Mouse (Mus musculus) hindbrain, postnatal 0 days (tissue): ENCODE measurements around the gene Irf8. TPM values are rescaled to one million over a fixed set of nuclear protein-coding genes. Genes with fewer than 3 reads are reported as not detected.
"Not testable (repeated sequence)": the region's sequence is repeated elsewhere in the genome, so short reads cannot be mapped to it uniquely, and the experiment has no call there.

ENCODE experiments used
- ATAC-seq: fragments of 200-750 bp; cut with Nextera tagmentation; 2 replicates; pipeline ENCODE4 v1.8.0; 2017; ENCODE audit warnings: mild to moderate bottlenecking, moderate TSS enrichment, moderate library complexity
- DNase-seq: peaks from one replicate; pipeline ENCODE4 v3.0.0-alpha.2; 2015; ENCODE audit warnings: low spot score
- H3K27ac ChIP-seq: fragments of 300-500 bp; sonication (generic); 2 replicates; pipeline ENCODE4 v1.5.1; 2014; ENCODE audit warnings: mild to moderate bottlenecking
- H3K27me3 ChIP-seq: fragments of 300-500 bp; sonication (generic); 2 replicates; pipeline ENCODE4 v1.6.1; 2014; ENCODE audit warnings: low read length, mixed read lengths; ENCODE audit not compliant: insufficient read depth
- H3K36me3 ChIP-seq: fragments of 300-500 bp; sonication (generic); 2 replicates; pipeline ENCODE4 v1.6.1; 2014; ENCODE audit warnings: low read length, mixed read lengths; ENCODE audit not compliant: insufficient read depth
- H3K4me1 ChIP-seq: fragments of 300-500 bp; sonication (generic); 2 replicates; pipeline ENCODE4 v1.6.1; 2014; ENCODE audit warnings: antibody characterized with exemption, low read length, mixed read lengths; ENCODE audit not compliant: insufficient read depth
- H3K4me2 ChIP-seq: fragments of 300-500 bp; sonication (generic); 2 replicates; pipeline ENCODE4 v1.6.1; 2014; ENCODE audit warnings: low read depth, mild to moderate bottlenecking, low read length, moderate library complexity, mixed read lengths
- H3K4me3 ChIP-seq: fragments of 300-500 bp; sonication (generic); 2 replicates; pipeline ENCODE4 v1.5.1; 2014; ENCODE audit warnings: low read length
- H3K9ac ChIP-seq: fragments of 300-500 bp; sonication (generic); replicated peaks from 2 replicates; pipeline ENCODE4 v1.6.1; 2014; ENCODE audit warnings: mild to moderate bottlenecking, low read length, moderate library complexity, mixed read lengths
- H3K9me3 ChIP-seq: fragments of 300-500 bp; sonication (generic); 2 replicates; pipeline ENCODE4 v1.6.1; 2016; ENCODE audit warnings: low read length, mixed read lengths
- CTCF ChIP-seq: IDR thresholded peaks from 2 replicates; pipeline ENCODE4 v1.5.1; 2016; ENCODE audit warnings: antibody characterized with exemption, control low read depth, low read depth
- WGBS: fragments of 180-500 bp; shearing (Covaris S2); extraction: QIAGEN DNeasy Blood & Tissue Kit; methylation state at CpG from one replicate; pipeline ENCODE4 v1.1.7; 2014; 5-methylcytosine and 5-hydroxymethylcytosine counted together
- polyA plus RNA-seq: library from polyadenylated mRNA; unstranded; fragments of >200 nt; fragmentation: Nextera tagmentation; extraction: Ambion mirVana; gene quantifications from 2 replicates; pipeline ENCODE4 v1.2.1, GENCODE M21; 2015
- total RNA-seq: library from RNA; depleted of rRNA; stranded (reverse); fragments of >200 nt; gene quantifications from 2 replicates; pipeline ENCODE4 v1.2.3, GENCODE M21; 2014

Irf8 gene
- total and polyA plus RNA-seq, 2 experiments from 2014 or later, result 5.2 to 7.7 TPM

DNA sequence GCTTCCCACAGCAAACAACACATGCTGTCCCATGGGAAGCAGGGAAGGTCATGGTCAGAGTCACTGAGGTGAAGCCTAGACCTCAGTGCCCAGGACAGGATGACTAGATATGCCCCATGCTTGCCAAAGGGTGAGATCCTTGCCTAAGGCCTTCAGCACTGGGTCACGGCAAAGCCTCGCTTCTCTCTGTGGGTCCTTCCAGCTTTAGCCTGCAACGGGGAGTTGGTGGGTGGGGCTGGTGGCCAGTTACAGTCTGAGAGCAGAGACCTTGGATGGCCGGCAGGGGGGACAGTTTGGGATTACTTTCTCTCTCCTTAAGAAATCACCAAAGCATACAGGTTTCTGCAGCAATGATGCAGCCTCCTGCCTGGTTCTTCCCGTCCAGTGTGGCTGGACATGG is 51.5 kb downstream of the Irf8 start:
- no peaks in the 10 kb centered on the region for H3K36me3 ChIP-seq
- no peak for TF ChIP-seq CTCF
- H3K9me3 ChIP-seq, result no peaks in the 10 kb centered on the region
- no peak overlapping the region for H3K4me3 ChIP-seq
- no peak overlapping the region for H3K27ac ChIP-seq
- no peak overlapping the region for H3K4me2 ChIP-seq
- 50% methylated on average over 5 of the region's 5 CpGs for WGBS
- DNase-seq (no peak), ATAC-seq (no peak)
- no peak overlapping the region for H3K9ac ChIP-seq
- no peaks in the 10 kb centered on the region for H3K27me3 ChIP-seq
- no peaks in the 10 kb centered on the region for H3K4me1 ChIP-seq

DNA sequence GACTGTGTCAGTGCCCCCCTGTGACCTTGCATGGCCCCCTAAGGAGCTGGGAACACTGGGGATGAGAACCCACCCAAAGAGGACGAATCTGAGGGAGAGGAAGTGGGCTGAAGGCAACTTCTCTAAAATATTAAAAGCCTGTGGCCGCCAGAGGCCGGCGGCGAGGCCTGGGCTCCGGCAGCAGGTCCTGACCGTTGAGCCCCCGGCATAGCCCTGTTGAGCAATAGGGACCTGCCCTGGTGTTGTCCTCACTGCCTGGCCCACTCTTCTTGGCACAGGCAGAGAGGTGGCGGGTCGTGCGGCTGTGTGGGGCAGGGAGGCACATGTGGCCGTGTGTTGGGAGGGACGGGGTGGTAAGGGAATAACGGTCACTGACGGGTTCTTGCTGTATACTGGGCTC is 56.6 kb downstream of the Irf8 start:
- Histone ChIP-seq H3K9ac (no peak overlapping the region), H3K4me2 (no peak overlapping the region), H3K4me3 (no peak overlapping the region), H3K4me1 (no peaks in the 10 kb centered on the region), H3K27ac (no peak overlapping the region), H3K27me3 (no peaks in the 10 kb centered on the region), H3K9me3 (no peaks in the 10 kb centered on the region), H3K36me3 (no peaks in the 10 kb centered on the region)
- no peak for ATAC-seq
- no peak for TF ChIP-seq CTCF
- 86% methylated on average over 15 of the region's 15 CpGs for WGBS
- DNase-seq, result no peak

DNA sequence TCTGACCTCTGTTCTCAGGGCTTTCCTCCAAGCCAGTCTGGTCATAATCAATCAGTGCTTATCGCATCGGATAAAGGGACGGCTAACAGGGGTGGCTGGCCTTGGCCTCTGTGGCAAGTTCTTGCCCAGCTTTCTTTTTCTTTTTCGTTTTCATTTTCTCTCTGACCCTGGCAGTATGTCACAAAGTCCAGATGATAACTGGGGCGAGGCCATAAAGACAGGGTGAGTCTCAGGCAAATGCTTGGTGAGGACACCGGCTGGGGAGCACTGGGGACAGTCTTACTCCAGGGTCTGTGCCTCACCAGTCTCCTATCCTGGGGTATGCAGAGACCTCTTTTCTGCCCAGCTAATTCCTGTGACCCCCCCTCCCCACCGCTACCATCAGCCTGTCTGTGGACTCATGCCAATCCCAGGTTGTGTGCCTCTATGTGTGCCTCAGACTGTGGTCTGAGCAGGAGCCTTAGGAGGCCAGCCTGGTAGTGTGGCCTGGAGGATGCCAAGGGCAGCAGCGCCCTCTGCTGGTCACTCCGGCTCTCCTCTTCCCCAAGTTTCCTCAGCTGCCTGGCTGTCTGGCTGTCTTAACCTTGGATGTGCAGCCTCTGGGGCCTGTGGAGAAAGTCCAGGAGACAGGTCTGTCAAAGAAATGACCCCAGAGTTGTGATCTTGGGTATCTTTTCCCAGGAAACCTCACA is 59.9 kb downstream of the Irf8 start:
- Histone ChIP-seq H3K4me1 (no peaks in the 10 kb centered on the region), H3K27ac (no peak overlapping the region), H3K4me3 (no peak overlapping the region), H3K27me3 (no peaks in the 10 kb centered on the region), H3K9me3 (no peaks in the 10 kb centered on the region), H3K36me3 (no peaks in the 10 kb centered on the region), H3K9ac (no peak overlapping the region), H3K4me2 (no peak overlapping the region)
- DNase-seq, result peak; percentile 89
- TF ChIP-seq CTCF, result peak; percentile 99
- ATAC-seq, result peak; percentile 82
- WGBS, result 49% methylated on average over 9 of the region's 9 CpGs

DNA sequence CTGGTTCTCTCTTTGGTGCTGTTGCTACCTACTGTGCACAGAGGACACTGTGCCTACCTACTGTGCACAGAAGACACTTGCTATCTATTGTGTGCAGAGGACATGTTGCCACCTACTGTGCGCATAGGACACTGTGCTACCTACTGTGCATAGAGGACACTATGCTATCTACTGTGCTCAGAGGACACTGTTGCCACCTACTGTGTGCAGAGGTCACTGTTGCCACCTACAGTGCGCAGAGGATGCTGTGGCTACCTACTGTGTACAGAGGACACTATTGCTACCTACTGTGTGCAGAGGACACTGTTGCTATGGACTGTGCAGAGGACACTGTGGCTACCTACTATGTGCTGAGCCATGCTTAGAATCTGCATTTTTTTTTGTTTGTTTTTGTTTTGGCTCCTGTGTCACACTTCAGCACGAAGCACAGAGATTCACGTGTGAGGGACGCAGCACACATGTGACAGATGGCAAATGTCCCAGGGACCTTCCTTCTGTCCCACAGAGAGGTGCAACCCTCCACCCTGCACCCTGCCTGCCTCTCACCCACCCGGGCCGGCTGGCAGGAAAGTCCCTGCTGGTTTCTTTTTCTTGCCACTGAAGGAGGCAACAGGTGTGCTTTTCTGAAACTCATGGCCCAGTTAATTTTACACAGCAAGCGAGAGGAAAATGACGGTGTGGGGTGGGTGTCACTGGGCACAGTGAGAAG is 61.0 kb downstream of the Irf8 start:
- H3K36me3 ChIP-seq, result no peaks in the 10 kb centered on the region
- 78% methylated on average over 9 of the region's 9 CpGs for WGBS
- DNase-seq (no peak), ATAC-seq (no peak)
- H3K4me2 ChIP-seq, result no peak overlapping the region
- H3K9me3 ChIP-seq, result no peaks in the 10 kb centered on the region
- no peaks in the 10 kb centered on the region for H3K27me3 ChIP-seq
- TF ChIP-seq CTCF, result no peak
- no peak overlapping the region for H3K9ac ChIP-seq
- no peaks in the 10 kb centered on the region for H3K4me1 ChIP-seq
- no peak overlapping the region for H3K4me3 ChIP-seq
- no peak overlapping the region for H3K27ac ChIP-seq

DNA sequence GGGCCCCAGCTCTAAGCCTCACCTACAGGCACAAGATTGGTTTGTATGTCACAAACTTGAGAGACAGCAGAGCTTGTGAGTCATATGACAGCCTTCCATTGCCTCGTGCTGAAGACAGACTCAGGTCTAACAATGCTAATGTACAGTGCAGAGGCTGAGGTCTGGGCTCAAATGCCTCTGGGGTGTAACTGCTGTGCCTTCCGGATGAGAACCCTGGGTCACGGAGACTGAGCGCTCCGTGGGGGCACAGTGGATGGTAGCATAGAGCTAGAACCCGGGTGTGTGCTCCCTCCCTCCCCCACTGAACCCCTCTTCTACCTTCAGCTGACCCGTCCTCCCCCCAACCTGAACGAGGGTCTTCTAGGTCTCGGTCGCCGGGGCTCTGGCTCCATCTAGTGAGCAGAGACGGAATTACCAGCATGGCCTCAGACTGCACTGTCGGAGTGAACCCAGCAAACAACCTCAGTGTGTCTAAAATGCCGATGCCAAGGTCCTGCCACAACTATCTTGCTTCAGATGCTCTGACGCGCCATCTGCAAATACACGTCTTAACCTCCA is 64.2 kb downstream of the Irf8 start:
- Histone ChIP-seq H3K27me3 (no peaks in the 10 kb centered on the region), H3K27ac (no peak overlapping the region), H3K9ac (no peak overlapping the region), H3K36me3 (no peaks in the 10 kb centered on the region), H3K4me3 (no peak overlapping the region), H3K4me2 (peak overlapping the region; percentile 34), H3K4me1 (no peaks in the 10 kb centered on the region), H3K9me3 (no peaks in the 10 kb centered on the region)
- DNase-seq, result peak; percentile 69
- 6% methylated on average over 17 of the region's 17 CpGs for WGBS
- peak; percentile 94 for TF ChIP-seq CTCF
- ATAC-seq, result peak; percentile 60; the same call in 1 of the 2 replicates

DNA sequence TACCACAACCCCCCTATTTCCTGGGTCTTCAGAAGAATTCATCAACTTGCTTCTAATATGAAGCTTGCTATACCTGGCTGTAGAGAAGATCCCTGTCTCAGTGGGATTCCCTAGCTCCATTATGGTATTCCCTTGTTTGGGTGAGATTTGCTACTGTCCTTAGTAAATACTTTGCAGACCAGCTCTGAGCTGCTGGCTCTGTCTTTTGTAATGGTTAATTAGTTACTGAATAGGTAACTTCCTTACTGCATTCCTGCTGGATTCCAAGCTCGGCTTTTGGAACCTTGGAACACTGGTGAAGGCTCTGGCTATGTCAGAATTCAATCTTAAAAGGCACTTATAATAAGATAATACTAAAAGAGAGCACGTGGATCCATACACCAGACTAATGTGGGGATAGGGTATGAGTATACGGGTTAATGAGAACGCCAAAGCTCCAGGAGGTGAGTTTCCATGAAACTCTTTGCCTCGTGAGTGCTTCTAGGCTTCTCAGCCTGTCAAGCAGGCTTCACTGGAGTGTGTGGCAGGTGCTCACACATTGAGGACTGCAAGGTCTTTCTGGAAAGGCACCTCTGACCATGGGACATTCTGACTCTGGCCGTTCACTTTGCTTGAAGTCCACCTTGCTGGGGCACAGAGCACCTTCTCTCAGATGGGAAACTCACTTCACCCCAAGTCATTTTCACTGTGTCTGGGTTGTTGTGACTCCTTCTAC is 67.7 kb downstream of the Irf8 start:
- WGBS, result 47% methylated on average over 6 of the region's 6 CpGs
- DNase-seq, H3K4me3 ChIP-seq, H3K36me3 ChIP-seq, H3K4me1 ChIP-seq, ATAC-seq, H3K9me3 ChIP-seq, H3K27ac ChIP-seq, H3K27me3 ChIP-seq, H3K9ac ChIP-seq, H3K4me2 ChIP-seq: not testable (repeated sequence)
